Mouse (Mus musculus) layer of hippocampus, postnatal 14 days (tissue): ENCODE results near the gene Ptprn. TPM values are rescaled to one million over a fixed set of nuclear protein-coding genes. Genes with fewer than 3 reads are reported as not detected.

Experiments
- microRNA-seq, 2 experiments: library from miRNA; unstranded; fragments of <30 nt; microRNA quantifications; one replicate each; pipeline ENCODE4 v1.2.0; 2021
- total RNA-seq, 2 experiments: library from RNA; stranded (reverse); gene quantifications; 2 replicates each; pipeline ENCODE4 v1.2.3; 2021

Gene Ptprn
- total RNA-seq, 2 experiments from 2014 or later, result 326 to 350 TPM

Small RNAs within 50 kb of the gene (microRNA-seq; reads per million reads assigned to microRNA genes)
- 0 reads per million in 2 experiments for gene Gm27943

Other genes starting within 250 kb of the Ptprn start
- gene Nhej1, start 139.3 kb downstream of the Ptprn start, total RNA-seq, result 1 to 10 TPM; 2.2 to 2.7 TPM
- under 1 TPM in 1 of 2 experiments, not detected in 1; 0.35 TPM for gene Slc23a3, start 130.6 kb downstream of the Ptprn start, total RNA-seq
- gene Cnppd1, start 121.8 kb downstream of the Ptprn start, total RNA-seq, result 10 to 100 TPM; 31.1 to 31.4 TPM
- 100 to 1,000 TPM; 143 to 148 TPM for gene Retreg2, start 121.7 kb downstream of the Ptprn start, total RNA-seq
- 10 to 100 TPM; 30.9 to 32.7 TPM for gene Zfand2b, start 95.9 kb downstream of the Ptprn start, total RNA-seq
- 10 to 100 TPM; 30.7 to 35.2 TPM for gene Abcb6, start 84.1 kb downstream of the Ptprn start, total RNA-seq
- 10 to 100 TPM; 19.5 to 21.1 TPM for gene Ankzf1, start 72.4 kb downstream of the Ptprn start, total RNA-seq
- gene Atg9a, start 72.3 kb downstream of the Ptprn start, total RNA-seq, result 100 to 1,000 TPM; 110 to 115 TPM
- 10 to 100 TPM; 21.3 to 21.7 TPM for gene Glb1l, start 53.7 kb downstream of the Ptprn start, total RNA-seq
- 10 to 100 TPM; 90.5 to 91.4 TPM for gene Stk16, start 53.7 kb downstream of the Ptprn start, total RNA-seq
- gene Tuba4a, start 44.6 kb downstream of the Ptprn start, total RNA-seq, result 100 to 1,000 TPM; 512 to 548 TPM
- gene A630095N17Rik, start 32.4 kb downstream of the Ptprn start, total RNA-seq, result not detected
- 10 to 100 TPM; 60.0 to 61.1 TPM for gene Dnajb2, start 28.1 kb downstream of the Ptprn start, total RNA-seq
- 10 to 100 TPM; 68.2 to 98.9 TPM for gene Resp18, start 13.9 kb upstream of the Ptprn start, total RNA-seq
- gene Dnpep, start 53.5 kb upstream of the Ptprn start, total RNA-seq, result 10 to 100 TPM; 50.4 to 55.2 TPM
- 1 to 10 TPM; 1.6 to 1.8 TPM for gene Des, start 95.8 kb upstream of the Ptprn start, total RNA-seq
- gene Speg, start 110.8 kb upstream of the Ptprn start, total RNA-seq, result 100 to 1,000 TPM; 184 TPM
- gene Gmppa, start 171.4 kb upstream of the Ptprn start, total RNA-seq, result 10 to 100 TPM; 56.0 to 62.2 TPM
- gene Asic4, start 185.9 kb upstream of the Ptprn start, total RNA-seq, result 10 to 100 TPM; 14.3 to 14.7 TPM
- 10 to 100 TPM; 71.2 to 78.5 TPM for gene Chpf, start 214.8 kb upstream of the Ptprn start, total RNA-seq
- 10 to 100 TPM; 53.3 to 62.5 TPM for gene Tmem198, start 215.0 kb upstream of the Ptprn start, total RNA-seq
- 10 to 100 TPM; 25.2 to 27.0 TPM for gene Obsl1, start 241.9 kb upstream of the Ptprn start, total RNA-seq
- gene Inha, start 242.6 kb upstream of the Ptprn start, total RNA-seq, result 10 to 100 TPM; 20.3 to 22.6 TPM